Mouse (Mus musculus): ENCODE measurements around the gene Bpi.

Bpi gene

DNA sequence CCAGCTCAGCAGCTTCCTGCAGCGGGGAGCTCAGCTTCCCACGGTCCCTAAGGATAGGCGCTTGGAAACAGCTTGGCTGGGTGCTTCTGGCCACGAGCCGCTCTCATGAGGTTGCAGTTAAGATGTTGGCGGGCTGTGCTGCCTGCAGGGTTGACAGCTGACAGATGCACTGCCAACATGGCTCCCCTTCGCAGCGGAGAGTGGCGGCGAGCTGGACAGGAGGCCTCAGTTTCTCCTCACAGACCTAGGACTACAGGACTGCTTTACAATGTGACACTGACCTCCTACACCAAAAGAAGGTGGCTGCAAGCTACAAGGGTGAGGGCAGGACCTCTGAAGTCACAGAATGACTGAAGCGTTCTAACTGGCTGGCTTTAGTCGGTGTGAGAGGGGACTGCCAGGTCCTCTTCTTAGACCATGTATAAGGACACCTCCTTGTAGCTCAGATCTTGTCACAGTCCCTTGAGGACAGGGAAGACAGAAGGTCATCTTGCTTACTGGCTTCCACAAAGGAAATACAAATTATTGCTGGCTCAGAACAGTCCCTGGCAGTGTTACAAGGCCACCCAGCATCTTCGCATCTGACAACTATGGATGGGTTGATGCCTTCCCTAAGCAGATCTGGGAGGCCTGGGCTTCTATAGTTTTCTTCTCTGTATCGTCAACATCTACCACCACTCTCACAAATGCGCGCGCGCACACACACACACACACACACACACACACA lies 15.6 kb upstream of the Bpi start:
- DNase-seq (ENCODE audit: low spot score): no peak

DNA sequence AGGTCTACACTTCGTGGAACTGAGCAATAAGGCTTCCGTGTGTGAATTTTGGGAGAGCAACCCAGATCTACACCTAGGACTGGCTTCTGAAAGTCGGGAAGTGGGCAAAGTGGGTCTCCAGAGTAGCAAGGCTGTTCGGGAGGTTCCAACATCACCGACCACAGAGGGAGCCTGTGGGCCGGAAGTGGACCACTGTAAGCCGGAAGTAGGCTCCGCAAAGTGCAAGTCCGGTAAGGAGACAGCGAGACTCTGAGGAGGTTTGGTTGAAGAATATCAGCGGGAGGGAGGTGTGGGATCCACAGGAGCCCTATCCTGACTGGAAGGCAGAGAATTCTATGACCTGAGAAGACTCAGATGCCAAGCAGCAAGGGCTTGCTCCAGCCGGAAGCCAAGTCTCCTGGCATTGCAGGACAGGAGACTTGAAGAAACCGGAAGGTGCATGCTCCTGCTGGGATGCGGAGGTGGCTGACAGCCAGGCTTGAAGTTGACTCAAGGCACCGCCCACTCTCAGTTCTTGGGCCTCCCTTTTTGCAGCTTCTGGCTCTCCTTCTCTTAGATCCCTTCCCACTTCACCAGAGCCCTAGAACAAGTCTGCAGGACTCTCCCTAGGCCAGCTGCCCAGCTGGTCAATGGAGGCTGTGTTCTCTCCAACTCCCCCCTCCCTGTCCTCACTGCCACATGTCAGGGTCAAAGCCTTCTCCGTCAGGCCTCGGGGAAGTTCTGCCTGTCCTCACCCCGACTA lies 14.6 kb upstream of the Bpi start:
- peak; percentile 38 for DNase-seq (ENCODE audit: low spot score)

DNA sequence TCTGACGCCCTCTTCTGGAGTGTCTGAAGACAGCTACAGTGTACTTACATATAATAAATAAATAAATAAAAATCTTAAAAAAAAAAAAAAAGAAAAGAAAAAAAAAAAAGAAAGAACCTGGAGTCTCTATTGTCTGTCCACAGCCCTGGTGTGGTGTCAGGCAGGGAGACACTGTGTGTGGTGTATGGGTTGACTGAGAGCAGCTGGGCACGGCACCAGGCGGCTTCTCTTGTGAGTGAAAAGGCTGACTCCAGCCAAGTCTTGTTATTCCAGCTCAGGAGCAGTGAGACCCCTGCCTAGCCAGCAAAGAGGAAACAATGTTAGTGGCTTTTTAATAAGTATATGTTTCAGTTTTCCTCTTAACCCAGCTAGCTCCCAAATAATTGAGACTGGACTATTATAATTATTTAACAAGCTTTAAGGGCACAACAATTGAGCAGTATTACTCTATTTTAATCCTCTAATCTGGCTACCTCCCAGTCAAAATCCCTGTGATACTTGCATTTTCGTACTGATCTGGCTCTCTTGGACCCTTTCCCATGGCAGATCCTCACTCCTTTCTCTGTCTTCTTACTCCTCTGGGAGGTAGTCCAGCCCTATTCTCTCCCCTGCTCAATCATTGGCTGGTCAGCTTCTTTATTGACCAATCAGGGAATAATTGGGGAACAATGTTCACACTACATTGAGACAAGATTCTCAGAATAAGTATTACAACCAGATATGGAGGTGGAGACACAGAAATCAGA lies 12.6 kb upstream of the Bpi start:
- DNase-seq (ENCODE audit: low spot score): no peak

DNA sequence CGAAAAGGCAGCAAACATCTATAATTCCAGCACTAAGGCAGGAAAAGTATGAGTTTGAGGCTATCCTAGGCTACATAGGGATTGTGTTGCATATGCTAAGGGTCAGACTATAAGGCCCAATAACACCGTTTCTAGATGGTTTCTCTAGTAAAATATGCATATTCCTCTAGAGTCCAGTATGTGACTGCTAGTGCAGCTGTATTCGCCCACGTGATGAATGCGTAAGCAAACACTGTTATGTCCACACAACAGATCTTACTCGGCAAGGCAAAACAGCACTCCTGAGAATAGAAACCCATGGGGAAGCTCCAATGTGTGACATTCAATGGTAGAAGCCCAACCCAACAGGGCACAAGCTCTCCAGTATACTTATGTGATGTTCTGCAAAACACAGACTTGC lies 10.0 kb upstream of the Bpi start:
- DNase-seq (ENCODE audit: low spot score): no peak

DNA sequence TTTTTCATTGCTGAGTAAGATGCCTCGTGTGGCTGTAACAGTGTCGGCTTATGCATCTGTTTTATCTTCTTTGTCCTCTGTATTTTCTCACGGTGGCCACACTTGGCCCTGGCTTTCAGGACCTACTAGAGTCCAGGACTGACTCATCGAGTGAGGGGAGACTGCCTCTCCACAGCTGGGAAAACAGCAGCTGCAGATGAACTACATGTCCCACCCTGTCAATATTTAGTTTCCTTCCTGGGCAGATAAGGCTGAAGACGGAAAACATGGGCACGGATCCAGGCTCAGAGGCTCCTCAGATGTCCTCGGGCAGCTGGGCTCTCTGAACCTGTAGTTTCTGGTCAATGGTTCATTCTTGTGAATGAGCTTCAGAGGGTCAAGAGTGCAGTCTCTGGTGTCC lies 9.6 kb upstream of the Bpi start:
- DNase-seq (ENCODE audit: low spot score): peak; percentile 73

DNA sequence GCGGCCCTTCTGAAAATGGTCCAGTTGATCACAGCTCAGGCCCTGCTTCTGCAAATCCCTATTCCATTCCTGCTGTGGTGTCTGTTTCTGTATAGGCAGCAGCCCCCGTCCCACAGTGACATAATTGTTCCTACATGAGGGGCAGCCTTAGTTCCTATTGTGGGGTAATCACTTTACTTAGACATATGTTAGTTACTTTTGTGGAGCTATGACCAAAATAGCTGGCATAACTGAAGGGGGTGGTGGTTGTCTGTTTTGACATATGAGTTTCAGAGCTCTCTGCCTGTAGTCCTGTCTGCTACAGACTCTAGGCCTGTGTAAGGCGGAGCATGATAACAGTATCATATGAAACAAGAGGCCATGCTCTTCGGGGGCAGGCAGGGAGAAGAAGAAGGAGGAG lies 7.3 kb upstream of the Bpi start:
- no peak for DNase-seq (ENCODE audit: low spot score)

DNA sequence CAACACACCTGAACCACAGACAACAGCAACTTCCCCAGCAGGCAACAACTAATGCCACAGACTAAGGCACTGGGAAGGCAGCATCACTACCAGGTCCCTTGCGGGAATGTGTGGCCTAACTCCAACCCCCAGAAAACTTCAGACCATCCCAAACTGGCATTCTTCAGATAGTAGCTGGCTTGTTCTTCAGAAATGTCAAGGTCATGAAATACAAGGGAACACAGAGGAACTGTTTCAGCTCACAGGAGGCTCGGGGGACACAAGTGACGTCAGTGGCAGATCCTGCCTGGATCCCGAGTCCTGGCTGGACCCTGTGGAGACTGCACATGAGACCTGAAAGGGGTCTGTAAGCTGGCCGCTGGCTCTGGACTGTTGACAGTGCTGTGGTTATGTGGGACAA lies 4.1 kb upstream of the Bpi start:
- no peak for DNase-seq (ENCODE audit: low spot score)

DNA sequence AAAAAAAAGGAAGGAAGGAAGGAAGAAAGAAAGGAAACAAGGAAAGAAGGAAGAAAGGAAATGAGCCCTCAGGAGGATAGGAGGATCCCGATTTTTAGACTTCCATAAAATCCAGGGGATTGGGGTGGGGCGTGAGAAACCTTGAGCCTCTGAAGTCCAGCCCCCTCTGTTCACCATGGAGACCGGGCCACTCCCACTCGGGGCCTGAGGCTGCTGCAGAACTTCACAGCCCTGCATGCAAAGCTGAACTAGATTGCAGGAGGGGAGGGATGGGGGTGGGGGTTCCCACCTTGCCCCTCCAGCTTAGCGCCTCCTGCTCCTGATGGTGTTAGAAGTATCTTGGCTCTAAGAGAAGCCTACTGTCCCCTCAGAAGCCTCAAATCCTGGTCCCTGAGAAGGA lies 1.0 kb upstream of the Bpi start:
- no peak for DNase-seq (ENCODE audit: low spot score)

DNA sequence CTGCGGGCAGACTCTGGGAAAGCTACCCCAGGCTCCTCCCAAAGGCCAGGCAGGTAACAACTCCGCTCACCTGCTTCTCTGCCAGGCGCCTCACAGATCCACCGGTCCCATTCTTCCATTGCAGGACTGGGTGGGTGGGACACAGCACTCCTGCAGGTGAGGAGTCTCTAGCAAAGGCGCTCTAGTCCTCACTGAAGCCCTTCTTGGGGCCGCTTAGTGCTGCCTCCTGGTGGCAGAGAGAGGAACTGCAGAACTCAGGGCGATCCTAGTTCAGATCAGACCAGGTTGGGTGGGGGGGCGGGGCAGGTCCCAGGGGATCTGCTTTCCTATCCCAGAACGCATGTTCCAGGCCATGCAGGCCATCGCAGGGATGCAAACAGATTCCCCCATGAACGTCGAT lies 887 bp downstream of the Bpi start:
- DNase-seq (ENCODE audit: low spot score): peak; percentile 66

DNA sequence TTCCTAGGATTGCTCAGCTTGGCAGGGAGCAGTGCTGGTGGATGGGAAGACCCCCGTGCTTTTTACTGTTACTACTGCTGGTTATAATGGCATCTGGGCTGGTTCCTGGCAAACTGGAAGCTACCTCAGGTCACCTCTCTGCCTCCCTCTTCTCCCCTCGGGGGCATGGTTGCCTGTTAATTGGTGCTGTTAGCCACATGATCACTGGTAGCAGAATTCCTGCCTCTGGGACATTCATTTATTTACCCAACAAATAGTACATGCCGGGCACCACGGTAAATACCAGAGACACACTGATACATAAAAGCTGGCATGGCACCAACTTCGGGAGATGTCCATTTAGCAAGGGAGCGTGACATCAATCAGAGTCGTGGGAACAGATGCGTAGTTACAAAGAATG lies 1.6 kb downstream of the Bpi start:
- DNase-seq (ENCODE audit: low spot score): no peak

DNA sequence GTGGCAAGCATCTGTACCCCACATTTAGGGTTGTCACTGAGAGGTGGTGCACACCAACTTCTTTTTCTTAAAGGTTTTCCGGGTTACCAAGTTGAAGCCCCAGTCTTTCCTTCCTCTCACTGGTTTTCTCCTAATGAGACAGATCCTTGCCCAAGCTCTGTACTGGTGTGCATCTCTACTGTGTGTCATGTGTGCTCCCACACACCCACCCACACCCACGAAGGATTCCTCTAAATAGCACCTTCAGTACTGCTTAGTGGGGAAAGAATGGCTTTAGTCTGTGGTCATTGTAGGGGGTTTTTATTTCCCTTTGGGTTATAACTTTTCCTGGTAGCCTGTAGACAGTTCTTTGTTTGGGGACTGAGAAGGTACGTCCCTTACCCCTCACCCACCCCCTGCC lies 7.0 kb downstream of the Bpi start:
- no peak for DNase-seq (ENCODE audit: low spot score)

DNA sequence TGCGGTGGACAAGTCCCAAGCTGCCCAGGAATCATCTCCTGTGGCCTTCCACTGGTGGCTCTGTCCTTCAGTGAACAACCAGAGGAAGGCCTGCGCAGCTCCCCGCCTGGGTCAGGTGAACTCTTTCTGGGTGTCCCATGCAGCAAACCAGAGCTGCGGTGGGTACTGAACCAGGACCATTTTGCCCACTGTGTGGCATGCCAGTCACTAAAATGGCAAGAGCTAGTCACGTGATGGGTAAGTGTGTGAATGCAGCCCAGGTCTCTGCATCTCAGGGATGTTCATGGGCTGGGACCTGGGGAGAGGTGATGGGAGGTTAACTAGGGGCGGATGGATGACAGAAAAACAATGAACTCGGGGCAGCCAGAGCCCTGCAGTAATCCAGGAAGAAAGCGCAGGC lies 12.1 kb downstream of the Bpi start:
- DNase-seq (ENCODE audit: low spot score): no peak

DNA sequence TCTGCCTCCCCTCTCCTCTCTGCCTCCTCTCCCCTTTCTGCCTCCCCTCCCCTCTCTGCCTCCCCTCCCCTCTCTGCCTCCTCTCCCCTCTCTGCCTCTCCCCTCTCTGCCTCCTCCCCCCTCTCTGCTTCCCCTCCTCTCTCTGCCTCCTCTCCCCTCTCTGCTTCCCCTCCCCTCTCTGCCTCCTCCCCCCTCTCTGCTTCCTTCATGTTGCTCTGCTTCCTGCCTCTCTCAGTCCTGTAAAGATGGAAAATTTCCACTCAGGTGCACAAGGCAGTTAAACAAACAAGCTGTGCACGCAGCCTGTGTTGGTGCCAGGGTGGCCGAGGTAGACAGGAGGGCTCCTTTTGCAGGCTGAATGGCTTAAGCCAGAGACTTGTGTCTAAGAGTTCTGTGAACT lies 15.8 kb downstream of the Bpi start:
- DNase-seq (ENCODE audit: low spot score): peak; percentile 24

DNA sequence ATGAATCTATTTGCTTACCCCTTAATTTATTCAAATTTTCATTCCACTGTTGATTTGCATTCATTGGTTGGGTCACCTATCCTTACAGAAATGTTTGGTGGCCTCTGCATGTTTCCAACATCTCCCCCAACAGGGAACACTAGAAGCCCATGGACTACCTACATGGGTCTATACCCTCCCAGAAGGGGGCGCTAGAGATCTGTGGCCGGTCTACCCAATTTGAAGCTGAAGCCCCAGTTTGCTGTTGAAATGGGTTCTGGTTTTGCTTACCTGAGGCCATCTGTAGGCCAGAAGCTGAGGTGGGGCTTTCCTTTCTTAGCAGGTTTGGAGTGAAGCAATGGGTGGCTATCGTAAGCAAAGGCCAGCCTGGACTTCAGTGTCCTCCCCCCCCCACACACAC lies 17.5 kb downstream of the Bpi start:
- no peak for DNase-seq (ENCODE audit: low spot score)

DNA sequence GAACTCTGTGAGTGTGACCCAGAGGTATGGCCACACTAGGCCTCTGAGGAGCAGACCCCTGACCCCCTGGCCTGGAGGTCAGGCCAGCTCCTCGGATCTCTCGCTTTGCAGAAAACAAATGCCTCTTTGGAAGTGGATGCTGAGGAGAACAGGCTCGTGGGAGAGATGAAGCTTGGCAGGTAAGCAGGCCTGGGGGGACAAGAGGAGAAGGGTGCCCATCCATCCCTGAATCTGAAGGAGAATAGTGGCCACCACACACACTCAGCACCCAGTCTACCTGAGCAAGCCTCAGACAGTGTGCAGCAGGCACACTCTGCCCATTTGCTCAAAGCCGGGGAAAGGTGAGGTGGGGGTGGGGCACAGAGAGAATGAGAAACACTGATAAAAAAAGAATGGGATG lies 17.9 kb downstream of the Bpi start:
- DNase-seq (ENCODE audit: low spot score): no peak

DNA sequence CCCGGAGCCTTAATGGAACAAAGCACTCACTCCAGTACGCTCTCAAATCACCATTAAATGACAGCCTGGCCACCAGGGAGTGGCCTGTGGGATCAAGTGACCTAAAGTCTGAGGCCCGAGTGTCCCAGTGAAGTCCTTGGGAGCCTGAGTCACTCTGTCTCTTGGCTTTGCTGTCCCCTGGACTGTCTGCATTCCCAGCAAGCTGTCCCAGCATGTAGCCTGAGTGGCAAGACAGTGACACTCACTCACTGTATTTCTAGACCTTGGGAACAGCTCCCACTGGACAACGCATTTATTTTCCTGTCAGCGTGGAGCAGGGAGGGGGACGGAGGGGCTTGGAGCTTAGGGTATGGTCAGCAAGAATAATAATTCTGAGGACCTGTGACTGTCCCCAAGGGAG lies 18.6 kb downstream of the Bpi start:
- DNase-seq (ENCODE audit: low spot score): no peak

DNA sequence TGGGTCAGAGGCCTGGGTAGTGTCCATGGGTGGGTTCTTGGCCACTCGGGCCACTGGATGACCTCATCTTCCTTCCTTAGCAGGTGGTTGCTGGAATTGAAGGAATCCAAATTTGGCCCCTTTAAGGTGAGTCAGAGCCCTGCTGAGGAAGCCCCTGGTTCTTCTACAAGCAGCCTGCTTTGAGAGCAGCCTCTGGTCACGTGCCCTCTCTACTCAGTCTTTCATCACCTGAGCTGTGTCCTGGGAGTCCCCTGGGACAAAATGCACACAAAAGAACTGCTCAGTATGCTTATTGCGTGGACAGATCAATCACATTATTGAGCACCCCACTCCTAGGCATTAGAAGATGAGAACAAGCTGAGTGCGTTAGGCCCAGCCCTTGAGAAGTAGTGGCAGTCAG lies 19.0 kb downstream of the Bpi start:
- no peak for DNase-seq (ENCODE audit: low spot score)

DNA sequence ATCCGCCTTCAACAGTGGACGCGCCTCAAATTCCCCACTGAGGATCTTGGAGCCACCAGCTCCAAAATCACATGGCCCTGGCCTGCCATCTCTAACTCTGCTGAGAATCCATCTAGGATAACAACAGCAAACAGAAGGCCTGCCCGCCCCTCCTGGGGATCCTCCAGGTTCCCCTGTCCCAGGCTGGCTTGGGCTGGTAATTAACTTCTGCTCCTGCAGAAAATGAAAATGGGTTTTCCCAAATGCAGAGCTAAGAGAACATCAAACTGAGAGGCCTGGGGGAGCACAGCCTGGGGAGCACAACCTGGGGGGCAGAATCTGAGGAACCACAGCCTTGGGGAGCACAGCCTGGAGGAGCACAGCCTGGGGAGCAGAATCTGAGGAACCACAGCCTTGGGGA lies 21.8 kb downstream of the Bpi start:
- no peak for DNase-seq (ENCODE audit: low spot score)

DNA sequence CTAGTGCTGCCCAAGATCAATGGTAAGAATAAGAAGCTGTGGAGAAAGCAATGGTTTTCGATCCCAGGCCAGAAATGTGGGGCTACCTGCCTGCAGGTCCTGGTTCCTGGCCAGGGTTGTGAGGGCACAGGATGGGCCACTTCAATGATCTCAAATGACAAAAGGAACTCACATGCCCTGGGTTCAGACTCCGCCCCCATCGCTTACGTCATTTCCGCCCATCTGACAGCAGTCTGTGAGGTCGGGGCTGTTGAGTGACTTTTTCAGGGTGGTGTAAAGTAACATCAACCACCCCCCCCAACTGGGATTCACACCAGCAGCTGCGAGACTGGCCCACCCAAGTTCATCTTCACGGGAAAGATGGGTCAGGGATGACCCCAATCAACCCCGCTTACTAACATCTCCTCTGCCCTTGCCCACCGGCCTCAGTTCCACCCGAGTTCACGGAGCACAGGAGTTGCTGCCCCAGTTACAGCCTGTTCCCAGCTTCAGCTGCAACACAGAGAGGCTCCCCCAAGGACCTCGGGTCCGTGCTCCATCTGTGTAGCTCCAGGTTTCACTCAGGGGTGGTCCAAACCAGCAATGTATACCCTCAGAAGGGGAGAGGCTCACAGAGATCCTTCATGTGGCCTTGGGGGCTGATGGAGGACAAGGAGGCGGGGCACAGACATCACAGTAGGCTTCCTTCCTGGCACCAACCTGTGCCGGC lies 23.8 kb downstream of the Bpi start:
- no peak for DNase-seq (ENCODE audit: low spot score)

DNA sequence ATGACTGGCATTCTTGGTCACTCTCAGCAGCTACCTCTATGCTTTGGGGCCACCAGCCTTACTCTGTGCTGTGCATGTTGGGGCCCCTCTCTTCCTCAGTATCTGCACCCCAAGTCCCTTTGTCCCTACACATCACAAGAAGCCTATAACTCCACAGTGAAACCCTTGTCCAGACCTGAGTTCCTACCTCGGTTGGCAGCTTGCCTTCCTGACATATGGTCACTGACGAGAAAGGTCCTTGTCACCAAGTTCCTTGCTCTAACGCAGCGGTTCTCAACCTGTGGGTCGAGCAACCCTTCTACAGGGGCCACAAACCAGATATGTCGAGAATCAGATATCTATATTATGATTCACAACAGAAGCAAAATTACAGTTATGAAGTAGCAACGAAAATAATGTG lies 25.2 kb downstream of the Bpi start:
- no peak for DNase-seq (ENCODE audit: low spot score)

DNA sequence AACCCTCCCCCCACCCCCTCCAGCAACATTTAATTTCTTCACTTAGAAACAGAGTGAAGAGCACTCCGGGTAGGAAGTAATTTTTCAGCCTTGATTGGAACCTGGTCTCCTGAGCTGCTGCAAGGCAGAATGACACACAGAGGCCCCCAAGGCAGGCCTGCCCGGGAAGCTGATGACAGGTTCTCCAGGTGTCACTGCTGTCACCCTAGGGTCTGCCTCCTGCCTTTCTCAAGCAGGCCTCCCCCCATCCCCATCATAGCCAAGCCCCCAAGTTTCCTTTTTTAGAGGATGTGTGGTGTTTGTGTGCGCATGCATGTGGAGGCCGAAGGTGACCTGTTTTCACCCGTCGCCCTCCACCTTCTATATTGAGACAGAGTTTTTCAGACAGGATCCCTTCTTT lies 25.9 kb downstream of the Bpi start:
- DNase-seq (ENCODE audit: low spot score): no peak

DNA sequence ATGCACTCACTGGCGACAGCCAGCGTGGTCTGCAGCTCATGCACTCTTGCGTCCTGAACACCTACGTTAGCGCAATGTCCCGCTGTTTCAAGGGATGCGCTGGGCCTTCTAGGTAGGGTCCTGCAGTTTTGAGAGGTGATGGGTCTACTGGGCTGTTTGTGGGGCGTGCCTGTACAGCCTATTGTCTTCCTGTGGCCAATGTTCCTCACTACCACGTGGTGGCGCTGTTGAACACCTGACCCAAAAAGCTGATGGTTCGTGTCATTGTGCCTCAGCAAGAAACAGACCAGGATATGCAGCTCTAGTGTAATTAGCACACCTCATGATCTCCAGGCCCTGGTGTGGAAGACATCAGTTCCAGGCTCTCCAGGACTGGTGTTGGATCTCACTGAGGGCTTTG lies 26.7 kb downstream of the Bpi start:
- DNase-seq (ENCODE audit: low spot score): peak; percentile 70

DNA sequence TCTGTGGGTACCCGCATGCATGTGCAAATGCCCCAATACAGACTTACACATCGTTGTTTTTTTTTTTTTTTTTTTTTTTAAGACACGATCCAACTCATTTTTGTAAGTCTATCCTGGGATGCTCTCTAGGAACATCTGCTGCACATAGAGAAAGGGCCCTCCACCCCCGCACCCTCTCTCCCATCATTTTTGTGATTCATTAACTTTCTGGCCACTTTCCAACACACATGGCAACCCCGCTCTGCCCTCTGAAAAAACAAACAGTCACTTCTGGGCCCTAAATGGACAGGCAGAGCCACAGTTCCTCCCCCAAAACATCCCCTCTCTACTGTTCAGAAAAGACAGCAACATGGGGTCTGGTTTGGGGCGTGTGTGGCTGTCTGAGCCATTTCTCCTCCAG lies 27.8 kb downstream of the Bpi start:
- no peak for DNase-seq (ENCODE audit: low spot score)

All from lung, postnatal 25 days (tissue).